ENCODE assay signal across 8 mouse cellular contexts in genomic region chr4:130047331-130048202, GRCm38 (mm10). TPM values are rescaled to one million over a fixed set of nuclear protein-coding genes. Genes with fewer than 3 reads are reported as not detected.
DNase-seq lines count a peak whose midpoint lies in the region; ATAC-seq lines count a peak whose summit lies in the region.

Gene Col16a1, plus strand, starts transcription at chr4:130047840.

- peaks cover 17% of the 10 kb centered on the region for H3K27me3 ChIP-seq in hindbrain, embryonic 12.5 days

- H3K9me3 ChIP-seq in hindbrain, embryonic 12.5 days (replicated peaks): no peaks in the 10 kb centered on the region

- WGBS in hindbrain, embryonic 12.5 days: 3% methylated on average over 40 of the region's 46 CpGs

- H3K9ac ChIP-seq in hindbrain, embryonic 12.5 days: peak within 1 kb of the TSS; percentile 66

- H3K27ac ChIP-seq in hindbrain, embryonic 12.5 days: peak within 1 kb of the TSS; percentile 62

- H3K4me2 ChIP-seq in hindbrain, embryonic 12.5 days (replicated peaks): peak within 1 kb of the TSS; percentile 77

- no peaks in the 10 kb centered on the region for H3K36me3 ChIP-seq in hindbrain, embryonic 12.5 days

- peak; percentile 70 for ATAC-seq in hindbrain, embryonic 12.5 days (ENCODE audit: low FRiP score)
- no peak for ATAC-seq in megakaryocyte-erythroid progenitor cell, adult 5-6 weeks (replicated peaks; ENCODE audit: low FRiP score, low TSS enrichment, poor library complexity, severe bottlenecking)

- H3K4me3 ChIP-seq in hindbrain, embryonic 12.5 days: peak within 1 kb of the TSS; percentile 35

- peak; percentile 74 for DNase-seq in ZHBTc4 (ENCODE audit: low read depth, low spot score)
- peak; percentile 71 to 84 for DNase-seq in cerebellum, postnatal 4 days (ENCODE audit: low spot score in 2 of 2)
- peak; percentile 95 for DNase-seq in gastrocnemius, adult 18-20 months (ENCODE audit: low spot score)
- DNase-seq in layer of hippocampus, postnatal 10 days (ENCODE audit: low spot score in 2 of 2): peak; percentile 82 to 87
- DNase-seq in lung, postnatal 10 days: peak; percentile 98
- DNase-seq in right cerebral cortex, adult 2 months (ENCODE audit: low spot score in 2 of 2): peak; percentile 62 to 68

- peaks cover 48% of the 10 kb centered on the region for H3K4me1 ChIP-seq in hindbrain, embryonic 12.5 days

RNA-seq across cellular contexts. Expression of gene Col16a1, which starts in this region (rescaled TPM):
- total RNA-seq in gastrocnemius, adult 18-20 months (2021): 1 to 10 TPM; 2.5 to 2.9 TPM
- polyA plus RNA-seq in hindbrain, embryonic 12.5 days (2016; fragmentation: Nextera tagmentation; extraction: Ambion mirVana): 29.8 and 32.5 TPM in 2 replicates
- total RNA-seq in layer of hippocampus, postnatal 10 days (2021): 10 to 100 TPM; 17.9 to 26.0 TPM
- total RNA-seq in megakaryocyte-erythroid progenitor cell, adult 5-6 weeks (2014; fragmentation: Nextera tagmentation): 7.1 TPM in 1 of 2 replicates, not detected in the other
- 0.52 and 9.1 TPM in 2 replicates for total RNA-seq in megakaryocyte-erythroid progenitor cell, adult 5-6 weeks (2017)
